Mouse (Mus musculus) midbrain, embryonic 14.5 days (tissue): Measurements from ENCODE around the gene Gm17359. TPM values are rescaled to one million over a fixed set of nuclear protein-coding genes. Genes with fewer than 3 reads are reported as not detected.
"Not testable (repeated sequence)": the region's sequence is repeated elsewhere in the genome, so short reads cannot be mapped to it uniquely, and the experiment has no call there.

ENCODE experiments used
- ATAC-seq: fragments of 200-750 bp; cut with Nextera tagmentation; 2 replicates; pipeline ENCODE4 v1.8.0; 2017; ENCODE audit warnings: moderate number of reproducible peaks, moderate library complexity; ENCODE audit not compliant: low FRiP score, low TSS enrichment
- DNase-seq: peaks from one replicate; pipeline ENCODE4 v3.0.0-alpha.2; 2015
- H3K27ac ChIP-seq: fragments of 300-500 bp; sonication (generic); replicated peaks from 2 replicates; pipeline ENCODE4 v1.5.1; 2014; ENCODE audit warnings: mild to moderate bottlenecking, low read depth, low read length, moderate library complexity
- H3K27me3 ChIP-seq: fragments of 300-500 bp; sonication (generic); 2 replicates; pipeline ENCODE4 v1.6.1; 2014; ENCODE audit warnings: low read length, control low read depth, mixed read lengths; ENCODE audit not compliant: control insufficient read depth, insufficient read depth
- H3K36me3 ChIP-seq: fragments of 300-500 bp; sonication (generic); 2 replicates; pipeline ENCODE4 v1.6.1; 2014; ENCODE audit warnings: low read length, control low read depth; ENCODE audit not compliant: control insufficient read depth, insufficient read depth
- H3K4me1 ChIP-seq: fragments of 300-500 bp; sonication (generic); 2 replicates; pipeline ENCODE4 v1.6.1; 2014; ENCODE audit warnings: mild to moderate bottlenecking, antibody characterized with exemption, low read length, control low read depth; ENCODE audit not compliant: control insufficient read depth, insufficient read depth
- H3K4me2 ChIP-seq: fragments of 300-500 bp; sonication (generic); 2 replicates; pipeline ENCODE4 v1.6.1; 2014; ENCODE audit warnings: mild to moderate bottlenecking, low read length, moderate library complexity
- H3K4me3 ChIP-seq: fragments of 300-500 bp; sonication (generic); replicated peaks from 2 replicates; pipeline ENCODE4 v1.5.1; 2014; ENCODE audit warnings: low read depth, low read length
- H3K9ac ChIP-seq: fragments of 300-500 bp; sonication (generic); replicated peaks from 2 replicates; pipeline ENCODE4 v1.6.1; 2014; ENCODE audit warnings: mild to moderate bottlenecking, low read length, moderate library complexity
- H3K9me3 ChIP-seq: fragments of 300-500 bp; sonication (generic); 2 replicates; pipeline ENCODE4 v1.6.1; 2016; ENCODE audit warnings: low read length, control low read depth, mixed read lengths; ENCODE audit not compliant: control insufficient read depth
- WGBS: fragments of 180-500 bp; shearing (Covaris S2); extraction: QIAGEN DNeasy Blood & Tissue Kit; methylation state at CpG from one replicate; pipeline ENCODE4 v1.1.7; 2014; 5-methylcytosine and 5-hydroxymethylcytosine counted together
- polyA plus RNA-seq: library from polyadenylated mRNA; unstranded; fragments of >200 nt; fragmentation: Nextera tagmentation; extraction: Ambion mirVana; gene quantifications from 2 replicates; pipeline ENCODE4 v1.2.1, GENCODE M21; 2014

Gene Gm17359
- polyA plus RNA-seq, 1 experiment from 2014 or later = 0.34 TPM

DNA sequence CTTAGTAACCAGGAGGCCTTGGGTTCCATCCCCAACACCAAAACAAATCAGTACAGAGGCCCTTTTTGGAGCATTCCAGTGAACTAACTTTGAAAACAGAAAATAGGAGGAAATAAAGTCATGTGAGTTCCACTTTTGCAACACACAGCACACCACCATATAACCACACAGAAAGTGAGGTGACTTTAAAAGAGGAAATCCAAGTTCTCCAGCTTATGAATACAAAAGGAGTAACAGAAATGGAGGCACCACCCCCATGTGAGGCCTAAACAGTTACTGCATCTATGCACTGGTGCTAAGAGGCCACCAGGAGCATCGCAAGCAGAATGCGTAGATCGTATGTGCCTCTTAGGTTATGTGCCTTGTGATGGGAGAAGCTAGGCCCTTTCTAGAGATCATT, 101.8 kb downstream of the Gm17359 start:
- Histone ChIP-seq H3K27ac (no peak overlapping the region), H3K36me3 (no peaks in the 10 kb centered on the region), H3K4me2 (no peak overlapping the region), H3K9ac (no peak overlapping the region), H3K4me3 (no peak overlapping the region), H3K4me1 (no peaks in the 10 kb centered on the region), H3K9me3 (no peaks in the 10 kb centered on the region), H3K27me3 (no peaks in the 10 kb centered on the region)
- 93% methylated on average over 3 of the region's 3 CpGs for WGBS
- no peak for DNase-seq
- ATAC-seq = no peak

DNA sequence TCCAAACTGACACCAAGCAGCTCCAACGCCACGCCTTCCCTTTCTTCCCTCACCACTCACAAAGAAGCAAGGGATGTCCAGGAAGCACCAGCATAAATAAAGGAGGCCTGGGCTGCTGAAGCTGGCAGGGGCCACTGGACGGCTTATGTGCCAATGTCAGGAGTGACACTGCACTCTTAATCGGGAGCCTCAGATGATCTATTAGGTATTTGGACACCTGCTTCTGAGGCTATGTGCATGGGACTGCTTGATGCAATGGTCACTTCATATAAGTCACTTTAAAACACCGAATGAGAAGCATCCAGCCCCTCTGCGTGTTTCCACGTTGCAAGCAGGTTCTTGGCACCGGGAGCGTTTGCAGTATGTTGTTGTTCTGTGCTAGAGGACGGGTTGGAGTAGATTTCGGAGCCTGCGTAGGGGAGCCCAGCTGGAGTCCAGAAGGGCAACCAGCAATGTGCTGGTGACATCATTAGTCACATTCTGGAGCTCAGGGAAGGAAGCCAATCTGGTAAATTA, 104.6 kb downstream of the Gm17359 start:
- Histone ChIP-seq H3K4me2 (no peak overlapping the region), H3K36me3 (no peaks in the 10 kb centered on the region), H3K4me3 (no peak overlapping the region), H3K27ac (no peak overlapping the region), H3K27me3 (no peaks in the 10 kb centered on the region), H3K9ac (no peak overlapping the region), H3K4me1 (no peaks in the 10 kb centered on the region), H3K9me3 (no peaks in the 10 kb centered on the region)
- DNase-seq = peak; percentile 27
- ATAC-seq = no peak
- 74% methylated on average over 12 of the region's 12 CpGs for WGBS

GRCm38 (mm10) chr3:79443850-79444249, 107.4 kb downstream of the Gm17359 start:
- H3K27me3 ChIP-seq = no peaks in the 10 kb centered on the region
- H3K9ac ChIP-seq = no peak overlapping the region
- no peaks in the 10 kb centered on the region for H3K4me1 ChIP-seq
- H3K9me3 ChIP-seq = no peaks in the 10 kb centered on the region; the same call in 1 of the 2 replicates
- DNase-seq (no peak), ATAC-seq (no peak)
- H3K4me2 ChIP-seq = no peak overlapping the region
- no peak overlapping the region for H3K27ac ChIP-seq
- H3K36me3 ChIP-seq = no peaks in the 10 kb centered on the region
- WGBS = 72% methylated on average over 4 of the region's 4 CpGs
- H3K4me3 ChIP-seq = no peak overlapping the region

- no peaks in the 10 kb centered on the region for H3K4me1 ChIP-seq
These were observed 108.6 kb downstream of the Gm17359 start for GRCm38 (mm10) chr3:79445041-79445440.

GRCm38 (mm10) chr3:79446124-79446523, 109.7 kb downstream of the Gm17359 start:
- Histone ChIP-seq H3K9ac (no peak overlapping the region), H3K27me3 (no peaks in the 10 kb centered on the region), H3K27ac (no peak overlapping the region), H3K4me1 (no peaks in the 10 kb centered on the region), H3K4me2 (no peak overlapping the region), H3K9me3 (no peaks in the 10 kb centered on the region; the same call in 1 of the 2 replicates), H3K36me3 (no peaks in the 10 kb centered on the region), H3K4me3 (no peak overlapping the region)
- 95% methylated on average over 4 of the region's 4 CpGs for WGBS
- DNase-seq (no peak), ATAC-seq (no peak)

More at GRCm38 (mm10) chr3:79445041-79445440, 108.6 kb downstream of the Gm17359 start:
- no peak for ATAC-seq
- DNase-seq = no peak
- Histone ChIP-seq H3K36me3 (no peaks in the 10 kb centered on the region), H3K4me3 (no peak overlapping the region), H3K9ac (no peak overlapping the region), H3K27me3 (no peaks in the 10 kb centered on the region), H3K9me3 (no peaks in the 10 kb centered on the region; the same call in 1 of the 2 replicates), H3K4me2 (no peak overlapping the region), H3K27ac (no peak overlapping the region)
- WGBS = 75% methylated on average over 8 of the region's 8 CpGs

DNA sequence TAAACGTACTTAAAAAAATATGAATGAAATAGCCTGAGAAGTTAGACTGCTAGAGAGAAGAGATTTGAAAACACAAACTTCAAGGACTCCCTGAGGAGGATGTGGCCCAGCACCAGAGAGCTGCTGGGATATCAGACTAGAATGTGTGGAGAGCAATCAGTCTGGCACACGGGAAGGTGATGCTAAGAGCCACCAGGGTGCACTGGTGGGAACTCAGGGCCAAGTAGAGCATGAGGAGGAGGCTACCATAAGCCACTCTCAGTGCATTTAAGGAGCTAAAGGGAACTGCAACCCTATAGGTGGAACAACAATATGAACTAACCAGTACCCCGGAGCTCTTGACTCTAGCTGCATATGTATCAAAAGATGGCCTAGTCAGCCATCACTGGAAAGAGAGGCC, 110.2 kb downstream of the Gm17359 start:
- H3K9me3 ChIP-seq, ATAC-seq, H3K4me1 ChIP-seq, H3K4me2 ChIP-seq, DNase-seq, H3K36me3 ChIP-seq, H3K27ac ChIP-seq, H3K9ac ChIP-seq, H3K27me3 ChIP-seq, H3K4me3 ChIP-seq: not testable (repeated sequence)
- WGBS = 88% methylated on average over 3 of the region's 3 CpGs

GRCm38 (mm10) chr3:79448421-79448820, 112.0 kb downstream of the Gm17359 start:
- no peaks in the 10 kb centered on the region for H3K36me3 ChIP-seq
- H3K4me3 ChIP-seq = no peak overlapping the region
- H3K9me3 ChIP-seq = no peaks in the 10 kb centered on the region; the same call in 1 of the 2 replicates
- H3K9ac ChIP-seq = no peak overlapping the region
- H3K27me3 ChIP-seq = no peaks in the 10 kb centered on the region
- no peak overlapping the region for H3K4me2 ChIP-seq
- no peak for ATAC-seq
- DNase-seq = no peak
- H3K27ac ChIP-seq = no peak overlapping the region
- WGBS = 91% methylated on average over 5 of the region's 5 CpGs
- H3K4me1 ChIP-seq = no peaks in the 10 kb centered on the region

DNA sequence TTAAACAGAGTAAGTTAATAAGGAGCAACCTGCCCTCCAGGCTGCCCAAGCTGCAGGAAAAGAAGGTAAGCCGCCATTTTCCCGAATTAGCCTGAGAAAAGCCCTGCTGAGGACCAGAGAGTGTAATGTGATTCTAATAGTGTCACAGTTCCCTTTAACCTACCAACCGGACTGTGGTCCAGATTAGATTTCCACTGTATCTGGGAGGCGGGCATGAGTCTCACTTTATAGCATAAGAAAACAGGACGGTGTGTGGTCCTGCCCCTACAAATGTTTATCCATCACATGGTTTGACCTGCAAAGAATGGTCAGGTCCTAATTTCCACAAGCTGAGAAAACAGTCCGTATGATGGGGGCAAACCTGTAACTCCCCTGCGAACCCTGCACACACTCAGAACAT, 112.9 kb downstream of the Gm17359 start:
- H3K27me3 ChIP-seq = no peaks in the 10 kb centered on the region
- no peak overlapping the region for H3K4me2 ChIP-seq
- H3K4me3 ChIP-seq = no peak overlapping the region
- no peaks in the 10 kb centered on the region for H3K4me1 ChIP-seq
- no peak overlapping the region for H3K9ac ChIP-seq
- no peak for ATAC-seq
- DNase-seq = no peak
- no peak overlapping the region for H3K27ac ChIP-seq
- no peaks in the 10 kb centered on the region for H3K36me3 ChIP-seq
- 83% methylated on average over 7 of the region's 7 CpGs for WGBS
- no peaks in the 10 kb centered on the region; the same call in 1 of the 2 replicates for H3K9me3 ChIP-seq

DNA sequence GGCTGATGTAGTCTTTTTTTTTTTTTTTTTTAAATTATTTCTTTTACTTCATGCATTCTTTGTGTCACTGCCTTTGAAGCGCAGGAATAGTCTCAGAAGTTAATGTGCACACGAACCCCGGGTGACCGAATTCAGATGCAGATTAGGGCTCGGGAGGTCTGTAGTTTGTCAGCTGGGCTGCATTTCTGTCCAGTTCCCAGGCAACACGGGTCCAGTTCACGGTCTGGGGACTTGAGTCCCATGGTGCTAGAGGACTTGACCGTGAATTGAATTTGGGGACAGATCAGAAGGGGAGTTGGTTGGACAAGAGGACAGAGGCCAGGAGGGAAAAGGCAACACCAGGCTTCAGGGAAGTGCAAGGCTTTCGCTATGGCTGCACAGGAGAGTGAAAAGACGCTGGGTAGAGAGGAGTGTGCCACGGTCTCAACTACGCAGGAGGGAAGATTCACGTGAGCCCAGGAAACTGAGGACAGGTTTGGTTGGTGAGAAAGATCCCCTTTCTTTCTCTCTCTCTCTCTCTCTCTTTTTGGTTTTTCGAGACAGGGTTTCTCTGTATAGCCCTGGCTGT, 116.3 kb downstream of the Gm17359 start:
- 14% methylated on average over 14 of the region's 14 CpGs for WGBS

More for the DNA sequence above, 116.3 kb downstream of the Gm17359 start:
- Histone ChIP-seq H3K27me3 (no peaks in the 10 kb centered on the region), H3K4me2 (no peak overlapping the region), H3K9ac (no peak overlapping the region), H3K27ac (no peak overlapping the region; the same call in 1 of the 2 replicates), H3K4me1 (no peaks in the 10 kb centered on the region), H3K36me3 (no peaks in the 10 kb centered on the region), H3K9me3 (no peaks in the 10 kb centered on the region), H3K4me3 (no peak overlapping the region)
- DNase-seq = peak; percentile 65
- peak; percentile 64; the same call in 1 of the 2 replicates for ATAC-seq
